Mouse (Mus musculus): ENCODE measurements around the gene Cfd. TPM values are rescaled to one million over a fixed set of nuclear protein-coding genes. Genes with fewer than 3 reads are reported as not detected.

Cfd gene
- total RNA-seq, 2 experiments from 2014 or later, result not detected

GRCm38 (mm10) chr10:79914131-79914947 is 23.7 kb downstream of the Cfd start:
- ATAC-seq (replicated peaks; ENCODE audit: low FRiP score, poor library complexity, severe bottlenecking), result peak; percentile 68

- ATAC-seq (replicated peaks; ENCODE audit: low FRiP score, poor library complexity, severe bottlenecking), result no peak
Measured at GRCm38 (mm10) chr10:79914948-79915596, 24.4 kb downstream of the Cfd start.

- no peak for ATAC-seq (replicated peaks; ENCODE audit: low FRiP score, poor library complexity, severe bottlenecking)
Measured at GRCm38 (mm10) chr10:79916081-79916480, 25.4 kb downstream of the Cfd start.

- peak; percentile 80 for ATAC-seq (replicated peaks; ENCODE audit: low FRiP score, poor library complexity, severe bottlenecking)
Measured at GRCm38 (mm10) chr10:79916808-79917531, 26.3 kb downstream of the Cfd start, which contains the start of gene Kiss1r. Gene Kiss1r (plus strand): TSS chr10:79916971.

- no peak for ATAC-seq (replicated peaks; ENCODE audit: low FRiP score, poor library complexity, severe bottlenecking)
Measured at GRCm38 (mm10) chr10:79917532-79918100, 27.0 kb downstream of the Cfd start.

- no peak for ATAC-seq (replicated peaks; ENCODE audit: low FRiP score, poor library complexity, severe bottlenecking)
Measured at GRCm38 (mm10) chr10:79918231-79919078, 27.8 kb downstream of the Cfd start.

GRCm38 (mm10) chr10:79919251-79919849 is 28.7 kb downstream of the Cfd start:
- no peak for ATAC-seq (replicated peaks; ENCODE audit: low FRiP score, poor library complexity, severe bottlenecking)

GRCm38 (mm10) chr10:79920056-79920890 is 29.6 kb downstream of the Cfd start:
- ATAC-seq (replicated peaks; ENCODE audit: low FRiP score, poor library complexity, severe bottlenecking), result no peak

- no peak for ATAC-seq (replicated peaks; ENCODE audit: low FRiP score, poor library complexity, severe bottlenecking)
Measured at GRCm38 (mm10) chr10:79920958-79921535, 30.4 kb downstream of the Cfd start, which contains the start of gene R3hdm4. Gene R3hdm4 (minus strand): TSS chr10:79921208.

- no peak for ATAC-seq (replicated peaks; ENCODE audit: low FRiP score, poor library complexity, severe bottlenecking)
Measured at GRCm38 (mm10) chr10:79921572-79921971, 30.9 kb downstream of the Cfd start.

GRCm38 (mm10) chr10:79924998-79925784 is 34.5 kb downstream of the Cfd start:
- ATAC-seq (replicated peaks; ENCODE audit: low FRiP score, poor library complexity, severe bottlenecking), result peak; percentile 68

- peak; percentile 26 for ATAC-seq (replicated peaks; ENCODE audit: low FRiP score, poor library complexity, severe bottlenecking)
Measured at GRCm38 (mm10) chr10:79925785-79926490, 35.3 kb downstream of the Cfd start.

GRCm38 (mm10) chr10:79926491-79927323 is 36.1 kb downstream of the Cfd start, which contains the start of gene Arid3a:
Gene Arid3a (plus strand): TSS chr10:79927043.
- ATAC-seq (replicated peaks; ENCODE audit: low FRiP score, poor library complexity, severe bottlenecking), result peak; percentile 71

GRCm38 (mm10) chr10:79927324-79928029 is 36.8 kb downstream of the Cfd start:
- no peak for ATAC-seq (replicated peaks; ENCODE audit: low FRiP score, poor library complexity, severe bottlenecking)

All from erythroid progenitor cell, adult 5-6 weeks (primary cell).